Mouse (Mus musculus) gonadal fat pad, adult 2 months (tissue): ENCODE results near the gene Fam71f2. TPM values are rescaled to one million over a fixed set of nuclear protein-coding genes. Genes with fewer than 3 reads are reported as not detected.

Experiments
- DNase-seq: peaks from one replicate; pipeline ENCODE4 v3.0.0-alpha.2; 2012; ENCODE audit warnings: low read depth
- polyA plus RNA-seq: library from polyadenylated mRNA; depleted of rRNA; stranded (reverse); fragments of >200 nt; gene quantifications from 2 replicates; pipeline ENCODE4 v1.2.3, GENCODE M21; 2012

Fam71f2 gene
- polyA plus RNA-seq, 1 experiment, result 12.4 TPM

DNA sequence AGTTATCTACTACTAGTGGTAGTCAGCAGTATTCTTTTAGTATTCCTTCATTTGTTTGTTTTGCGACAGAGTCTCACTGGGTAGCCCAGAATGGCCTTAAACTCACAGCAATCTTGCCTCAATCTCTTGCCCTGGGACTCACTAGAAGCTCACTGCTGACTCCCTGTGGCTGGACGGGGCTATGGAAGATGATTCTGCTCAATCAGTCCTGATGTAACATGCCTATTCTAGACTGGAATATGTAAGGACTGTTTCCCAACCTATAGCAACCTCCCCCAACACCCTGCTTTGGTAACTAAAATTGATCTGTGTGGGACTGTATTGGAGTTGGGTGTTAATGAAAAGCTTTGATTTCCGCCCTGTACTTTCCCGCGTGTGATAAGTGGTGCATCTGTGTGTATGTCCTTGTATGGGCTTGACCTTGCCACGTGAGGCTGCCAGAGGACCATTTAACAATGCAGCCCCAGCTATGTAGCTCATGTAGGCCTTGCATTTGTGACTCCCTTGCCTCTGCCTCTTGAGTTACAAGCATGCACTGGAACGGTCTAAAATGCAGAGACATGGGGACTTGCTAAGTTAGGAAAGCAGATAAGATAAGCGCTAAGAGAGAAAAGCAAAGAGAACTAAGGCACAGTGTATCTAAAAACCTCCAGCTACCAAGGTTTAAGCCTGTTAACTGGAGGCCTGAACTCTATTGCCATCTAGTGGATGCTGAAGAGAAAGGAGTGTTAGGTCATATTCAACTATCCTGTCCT is 703 bp upstream of the Fam71f2 start:
- no peak for DNase-seq

DNA sequence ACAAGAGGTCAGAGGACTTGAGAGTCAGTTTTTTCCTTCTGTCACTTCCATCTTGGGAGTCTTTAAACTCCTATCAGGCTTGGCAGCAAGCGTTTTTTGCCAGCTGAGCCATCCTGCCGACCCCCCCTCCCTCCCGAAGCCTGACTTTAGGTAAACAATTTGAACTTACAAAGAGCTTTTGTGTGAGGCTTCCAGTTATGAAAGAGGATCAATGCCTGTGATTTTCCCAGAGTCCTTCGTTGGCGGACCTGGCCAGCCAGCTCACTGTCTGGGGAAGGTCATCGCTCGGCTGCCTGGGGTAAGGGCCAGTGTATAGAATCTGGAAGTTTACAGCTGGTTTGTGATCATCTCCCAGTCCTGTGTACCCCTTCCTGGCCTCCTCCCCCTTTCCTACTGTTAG is 1.3 kb downstream of the Fam71f2 start:
- DNase-seq, result no peak

- no peak for DNase-seq
Observed at GRCm38 (mm10) chr6:29286870-29287269, 7.5 kb downstream of the Fam71f2 start.

GRCm38 (mm10) chr6:29287481-29287880 is 8.1 kb downstream of the Fam71f2 start:
- DNase-seq, result no peak

GRCm38 (mm10) chr6:29287944-29288343 is 8.6 kb downstream of the Fam71f2 start:
- DNase-seq, result no peak

DNA sequence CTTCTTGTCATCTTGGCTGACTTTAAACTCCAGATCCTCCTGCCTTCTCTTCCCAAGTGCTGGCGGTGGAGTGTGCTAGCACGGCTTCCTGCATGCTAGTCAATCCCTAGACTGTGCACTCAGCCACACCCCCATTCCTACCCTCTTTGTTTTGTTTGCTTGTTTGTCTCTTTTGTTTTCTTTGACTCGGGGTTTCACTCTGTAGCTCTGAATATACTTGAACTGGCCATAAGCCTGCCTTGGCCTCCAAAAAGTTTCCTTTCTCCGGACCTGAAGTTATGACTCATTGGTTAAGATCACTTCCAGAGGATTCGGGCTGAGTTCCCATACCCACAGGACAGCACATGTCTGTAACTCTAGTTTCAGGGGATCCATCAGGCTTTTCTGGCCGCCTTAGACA is 9.3 kb downstream of the Fam71f2 start:
- no peak for DNase-seq

DNA sequence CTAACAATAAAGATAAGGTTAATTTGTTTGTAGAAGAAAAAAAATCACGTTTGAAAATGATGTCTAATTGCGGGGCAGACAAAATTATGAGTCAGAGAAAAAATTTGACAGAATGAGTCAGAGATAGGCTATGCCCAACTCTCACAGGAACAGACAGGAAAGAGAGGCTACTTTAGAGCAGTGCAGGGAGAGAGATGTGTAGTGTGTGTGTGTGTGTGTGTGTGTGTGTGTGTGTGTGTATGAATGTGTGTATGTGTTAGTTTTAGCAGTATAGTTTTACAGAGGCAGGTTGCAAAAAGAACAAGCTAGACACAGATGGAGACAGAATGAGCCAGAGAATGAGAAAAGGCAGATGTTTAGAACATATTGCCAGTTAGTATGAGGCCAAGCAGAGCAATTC is 19.7 kb downstream of the Fam71f2 start:
- no peak for DNase-seq

DNA sequence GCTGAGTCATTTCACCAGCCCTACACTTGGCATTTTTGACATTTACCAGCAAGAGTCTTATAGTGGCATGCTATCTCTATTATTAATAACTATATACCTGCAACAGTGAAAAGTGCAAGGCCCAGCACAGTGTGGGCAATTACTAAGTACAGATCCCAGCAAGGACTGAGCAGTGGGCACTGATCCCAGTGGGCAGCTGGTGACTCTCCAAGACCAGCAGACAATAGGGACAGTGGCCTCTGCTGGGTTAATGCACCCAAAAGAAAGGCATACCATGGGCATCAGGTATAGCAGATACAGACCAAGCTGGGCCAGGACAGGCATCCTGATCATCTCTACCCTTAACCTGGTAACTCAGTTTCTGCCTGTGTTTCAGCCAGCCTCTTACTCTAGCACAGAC is 23.9 kb downstream of the Fam71f2 start:
- DNase-seq, result no peak

GRCm38 (mm10) chr6:29303726-29304125 is 24.3 kb downstream of the Fam71f2 start:
- DNase-seq, result no peak

- DNase-seq, result no peak
Observed at GRCm38 (mm10) chr6:29305462-29305861, 26.1 kb downstream of the Fam71f2 start.

DNA sequence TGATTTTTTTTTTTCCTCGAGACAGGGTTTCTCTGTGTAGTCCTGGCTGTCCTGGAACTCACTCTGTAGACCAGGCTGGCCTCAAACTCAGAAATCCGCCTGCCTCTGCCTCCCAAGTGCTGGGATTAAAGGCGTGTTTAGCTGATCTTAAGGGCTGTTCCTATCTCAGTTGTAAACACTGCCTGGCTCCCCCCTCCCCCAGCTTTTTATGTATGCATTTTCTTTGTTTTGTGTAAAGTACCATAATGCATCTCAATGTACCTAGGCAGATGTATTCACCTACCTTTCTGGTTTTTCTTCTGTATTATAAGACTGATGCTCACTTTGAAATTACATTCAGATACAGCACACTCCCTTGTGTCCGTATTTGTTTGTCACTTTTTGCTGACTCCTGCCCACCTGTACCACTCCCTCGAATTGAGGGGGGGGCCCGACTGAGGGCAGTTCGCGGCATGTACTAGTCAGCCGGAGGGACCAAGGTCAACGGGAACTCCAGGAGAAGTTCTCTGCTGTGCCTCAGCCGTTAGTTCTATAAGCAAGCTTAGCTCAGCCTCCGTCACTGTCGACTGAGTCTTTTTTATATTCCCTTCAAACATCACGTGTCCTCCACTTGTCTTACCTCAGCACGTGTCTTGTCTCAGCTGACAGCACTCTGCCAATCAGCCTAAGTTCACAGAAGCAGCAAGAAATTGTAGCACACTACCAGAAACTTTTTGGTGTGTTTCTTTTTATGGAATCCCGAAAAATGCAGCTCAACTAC is 29.6 kb downstream of the Fam71f2 start:
- no peak for DNase-seq

GRCm38 (mm10) chr6:29313690-29314202 is 34.4 kb downstream of the Fam71f2 start:
- DNase-seq, result no peak

GRCm38 (mm10) chr6:29317286-29317685 is 37.9 kb downstream of the Fam71f2 start:
- DNase-seq, result no peak

DNA sequence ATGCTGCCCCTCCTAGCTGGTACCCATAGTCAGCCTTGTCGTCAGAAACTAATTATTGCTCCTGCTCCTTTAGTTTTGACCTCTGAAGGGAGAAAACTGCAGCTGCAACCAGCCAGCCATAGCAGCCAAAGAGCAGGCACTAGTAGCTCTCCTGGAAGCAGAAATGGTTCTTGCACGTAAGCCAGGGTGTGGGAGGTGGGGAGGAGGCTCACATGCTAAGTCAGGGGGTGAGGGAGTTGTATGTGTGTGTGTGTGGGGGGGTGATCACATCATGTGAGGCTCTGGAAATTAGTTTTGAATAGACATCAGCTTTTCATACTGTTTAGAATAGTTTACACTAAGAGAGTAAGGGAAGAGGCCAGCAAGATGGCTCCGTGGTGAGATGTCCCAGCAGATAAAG is 38.5 kb downstream of the Fam71f2 start:
- no peak for DNase-seq

- DNase-seq, result no peak
Observed at GRCm38 (mm10) chr6:29318879-29319278, 39.5 kb downstream of the Fam71f2 start, which contains the start of gene Fam71f1. Fam71f1 (plus strand) TSS chr6:29319140.

DNA sequence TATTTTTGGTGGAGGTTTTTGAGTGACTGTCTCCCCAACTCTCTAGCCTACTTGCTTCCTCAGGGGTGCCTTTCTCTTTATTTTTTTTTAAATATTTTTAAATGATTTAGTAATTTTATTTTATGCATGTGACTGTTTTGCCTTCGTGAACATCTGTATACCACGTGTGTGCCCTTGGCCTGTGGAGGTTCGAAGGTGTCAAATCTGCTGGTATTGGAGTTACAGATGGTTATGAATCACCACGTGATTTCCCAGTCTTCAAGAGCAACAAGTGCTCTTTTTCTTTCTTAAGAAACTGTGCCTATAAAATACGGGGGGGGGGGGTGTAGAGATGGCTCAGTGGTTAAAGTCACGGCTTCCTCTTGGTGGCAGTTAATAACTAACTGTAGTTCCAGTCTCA is 42.2 kb downstream of the Fam71f2 start:
- no peak for DNase-seq

- no peak for DNase-seq
Observed at GRCm38 (mm10) chr6:29322147-29322546, 42.8 kb downstream of the Fam71f2 start.

- DNase-seq, result no peak
Observed at GRCm38 (mm10) chr6:29322735-29323134, 43.3 kb downstream of the Fam71f2 start.

- DNase-seq, result no peak
Observed at GRCm38 (mm10) chr6:29326961-29327360, 47.6 kb downstream of the Fam71f2 start.

- DNase-seq, result no peak
Observed at GRCm38 (mm10) chr6:29329514-29329913, 50.1 kb downstream of the Fam71f2 start.
